Mouse (Mus musculus): ENCODE data around the gene Olfr24.

- no peak for TF ChIP-seq CTCF (IDR thresholded peaks at IDR 0.05; ENCODE audit: extremely low read depth, insufficient read depth, insufficient read length, insufficient replicate concordance)
- no peak for TF ChIP-seq POLR2A (IDR thresholded peaks at IDR 0.05; ENCODE audit: low read depth, low read length)
These were observed 41.7 kb downstream of the Olfr24 start for GRCm38 (mm10) chr9:18721931-18722711.
